Mouse (Mus musculus) CD4-positive helper T cell, adult 2 months (primary cell): ENCODE measurements around the gene Asxl2.
"Not testable (repeated sequence)": the region's sequence is repeated elsewhere in the genome, so short reads cannot be mapped to it uniquely, and the experiment has no call there.

Experiments
- DNase-seq: peaks from one replicate; pipeline ENCODE4 v3.0.0-alpha.2; 2012; ENCODE audit warnings: low read depth, missing footprints, low spot score

Gene Asxl2

GRCm38 (mm10) chr12:3426530-3427034 lies at the start of gene Asxl2:
Gene Asxl2 (plus strand): TSS chr12:3426857.
- DNase-seq = peak; percentile 100

GRCm38 (mm10) chr12:3377190-3377589 lies 49.5 kb upstream of the Asxl2 start:
- DNase-seq = peak; percentile 39

- DNase-seq = no peak
Measured at GRCm38 (mm10) chr12:3377755-3378154, 48.9 kb upstream of the Asxl2 start.

GRCm38 (mm10) chr12:3384860-3385259 lies 41.8 kb upstream of the Asxl2 start:
- DNase-seq = no peak

- DNase-seq = no peak
Measured at GRCm38 (mm10) chr12:3385271-3385670, 41.4 kb upstream of the Asxl2 start.

GRCm38 (mm10) chr12:3385940-3386339 lies 40.7 kb upstream of the Asxl2 start:
- no peak for DNase-seq

GRCm38 (mm10) chr12:3387891-3388290 lies 38.8 kb upstream of the Asxl2 start:
- no peak for DNase-seq

GRCm38 (mm10) chr12:3389394-3389793 lies 37.3 kb upstream of the Asxl2 start:
- DNase-seq = no peak

GRCm38 (mm10) chr12:3390071-3390470 lies 36.6 kb upstream of the Asxl2 start:
- DNase-seq = no peak

- peak; percentile 70 for DNase-seq
Measured at GRCm38 (mm10) chr12:3390577-3391262, 35.9 kb upstream of the Asxl2 start.

GRCm38 (mm10) chr12:3391276-3391675 lies 35.4 kb upstream of the Asxl2 start:
- DNase-seq = no peak

GRCm38 (mm10) chr12:3393140-3393539 lies 33.5 kb upstream of the Asxl2 start:
- DNase-seq = no peak

- no peak for DNase-seq
Measured at GRCm38 (mm10) chr12:3396931-3397330, 29.7 kb upstream of the Asxl2 start.

- DNase-seq = not testable (repeated sequence)
Measured at GRCm38 (mm10) chr12:3405662-3406061, 21.0 kb upstream of the Asxl2 start.

- DNase-seq = no peak
Measured at GRCm38 (mm10) chr12:3406585-3406984, 20.1 kb upstream of the Asxl2 start.

GRCm38 (mm10) chr12:3414956-3415355 lies 11.7 kb upstream of the Asxl2 start:
- DNase-seq = no peak

- DNase-seq = no peak
Measured at GRCm38 (mm10) chr12:3418761-3419160, 7.9 kb upstream of the Asxl2 start.

GRCm38 (mm10) chr12:3420519-3420918 lies 6.1 kb upstream of the Asxl2 start:
- DNase-seq = no peak

- DNase-seq = no peak
Measured at GRCm38 (mm10) chr12:3422786-3423185, 3.9 kb upstream of the Asxl2 start.

- DNase-seq = no peak
Measured at GRCm38 (mm10) chr12:3424179-3424578, 2.5 kb upstream of the Asxl2 start.

GRCm38 (mm10) chr12:3425375-3426341 lies 999 bp upstream of the Asxl2 start:
- DNase-seq = peak; percentile 57
